Mouse (Mus musculus) heart, embryonic 13.5 days (tissue): ENCODE measurements at regions not wholly inside any gene's neighbourhood (a gene's known extent, or its start where the extent isn't known, plus 50 kb on each side); places are given as distances from the start of the nearest gene placed in this dataset.

Source experiments
- ATAC-seq: fragments of 200-750 bp; cut with Nextera tagmentation; 2 replicates; pipeline ENCODE4 v1.8.0; 2017; ENCODE audit warnings: moderate TSS enrichment; ENCODE audit not compliant: insufficient number of reproducible peaks, low FRiP score, low TSS enrichment; ENCODE audit errors: extremely low read depth
- H3K27ac ChIP-seq: fragments of 300-500 bp; sonication (generic); replicated peaks from 2 replicates; pipeline ENCODE4 v1.5.1; 2015; ENCODE audit warnings: moderate library complexity, mild to moderate bottlenecking, inconsistent platforms
- H3K27me3 ChIP-seq: fragments of 300-500 bp; sonication (generic); replicated peaks from 2 replicates; pipeline ENCODE4 v1.6.1; 2015; ENCODE audit warnings: mild to moderate bottlenecking, inconsistent platforms
- H3K36me3 ChIP-seq: fragments of 300-500 bp; sonication (generic); 2 replicates; pipeline ENCODE4 v1.6.1; 2015; ENCODE audit warnings: mild to moderate bottlenecking, inconsistent platforms
- H3K4me1 ChIP-seq: fragments of 300-500 bp; sonication (generic); 2 replicates; pipeline ENCODE4 v1.6.1; 2015; ENCODE audit warnings: inconsistent platforms
- H3K4me2 ChIP-seq: fragments of 300-500 bp; sonication (generic); 2 replicates; pipeline ENCODE4 v1.6.1; 2015; ENCODE audit warnings: inconsistent platforms, mild to moderate bottlenecking, moderate library complexity
- H3K4me3 ChIP-seq: fragments of 300-500 bp; sonication (generic); 2 replicates; pipeline ENCODE4 v1.5.1; 2015; ENCODE audit warnings: moderate library complexity, mild to moderate bottlenecking, inconsistent platforms
- H3K9ac ChIP-seq: fragments of 300-500 bp; sonication (generic); 2 replicates; pipeline ENCODE4 v1.6.1; 2015; ENCODE audit warnings: inconsistent platforms, mild to moderate bottlenecking, moderate library complexity
- H3K9me3 ChIP-seq: fragments of 300-500 bp; sonication (generic); 2 replicates; pipeline ENCODE4 v1.6.1; 2016; ENCODE audit warnings: inconsistent platforms
- WGBS: fragments of 180-500 bp; shearing (Covaris S2); methylation state at CpG from one replicate; pipeline ENCODE4 v1.1.7; 2015; ENCODE audit warnings: mixed read lengths; 5-methylcytosine and 5-hydroxymethylcytosine counted together

DNA sequence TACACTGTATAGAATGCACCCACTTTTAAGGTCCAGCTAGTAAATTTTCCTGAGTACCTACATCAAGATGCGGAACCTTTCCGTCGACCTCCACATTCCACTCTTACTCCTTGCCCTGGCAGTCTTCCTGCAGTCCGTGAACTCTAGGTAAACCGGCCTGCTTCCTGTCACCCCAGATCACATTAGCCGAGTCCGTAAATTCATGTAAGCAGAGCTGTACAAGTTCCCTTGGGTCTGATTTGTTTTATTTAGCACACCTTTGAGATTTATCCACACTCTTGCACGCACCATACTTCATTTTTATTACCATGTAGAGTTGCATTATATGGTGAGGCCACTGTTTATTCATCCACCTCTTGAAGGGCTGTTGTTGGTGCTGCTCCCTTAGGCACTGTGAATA lies 106.9 kb downstream of the Tmem170b start:
- Histone ChIP-seq H3K4me1 (peaks cover 18% of the 10 kb centered on the region), H3K4me3 (no peak overlapping the region), H3K9me3 (no peaks in the 10 kb centered on the region), H3K27me3 (no peaks in the 10 kb centered on the region), H3K9ac (no peak overlapping the region), H3K27ac (no peak overlapping the region), H3K4me2 (no peak overlapping the region), H3K36me3 (no peaks in the 10 kb centered on the region)
- ATAC-seq: no peak
- WGBS: 72% methylated on average over 8 of the region's 8 CpGs
